Mouse (Mus musculus): ENCODE results near the gene Sowahc.

DNA sequence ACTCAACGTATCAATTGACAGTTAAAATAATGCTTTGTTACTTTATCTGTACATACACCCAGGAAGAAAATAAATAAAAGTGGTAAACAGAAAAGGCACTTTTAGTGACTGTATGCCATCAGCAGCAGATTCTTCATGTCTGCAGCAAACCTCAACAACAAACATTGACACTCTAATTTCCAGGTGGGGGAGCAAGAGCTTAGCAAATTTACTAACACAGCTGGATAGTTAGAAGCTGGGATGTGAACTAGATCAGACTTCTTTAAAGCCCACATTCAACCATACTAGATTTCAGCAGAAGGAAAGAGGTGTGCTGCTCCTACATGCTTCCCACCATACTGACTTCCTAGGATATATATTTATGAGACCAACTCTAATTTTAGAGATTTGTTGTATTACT lies 49.2 kb upstream of the Sowahc start:
- TF ChIP-seq REST (IDR thresholded peaks at IDR 0.05; ENCODE audit: insufficient read depth, insufficient read length) (no peak), POLR2AphosphoS2 (IDR thresholded peaks at IDR 0.05; ENCODE audit: insufficient read length, low read depth) (no peak), POLR2A (IDR thresholded peaks at IDR 0.05; ENCODE audit: insufficient read length, low read depth) (no peak)
